Mouse (Mus musculus) ES-E14 (cell line): ENCODE measurements around the gene Frmpd4.

Experiments used
- ZC3H11A ChIP-seq: IDR thresholded peaks from 2 replicates; pipeline ENCODE4 v1.6.1; 2012; ENCODE audit warnings: low read depth, mild to moderate bottlenecking, inconsistent platforms, low read length, borderline replicate concordance
- ZNF384 ChIP-seq: IDR thresholded peaks from 2 replicates; pipeline ENCODE4 v1.6.1; 2012; ENCODE audit warnings: low read depth, low read length, inconsistent platforms

- TF ChIP-seq ZC3H11A (no peak), ZNF384 (no peak)
Measured at GRCm38 (mm10) chrX:167909483-167909882, 667.5 kb downstream of the Frmpd4 start.
